Mouse (Mus musculus): ENCODE measurements around the gene Tmem123. TPM values are rescaled to one million over a fixed set of nuclear protein-coding genes. Genes with fewer than 3 reads are reported as not detected.

Tmem123 gene
- 40.7 and 43.9 TPM in 2 replicates for polyA plus RNA-seq (2014; fragmentation: Nextera tagmentation; extraction: Ambion mirVana)

- under 1% methylated on average over 52 of the region's 52 CpGs for WGBS
- Histone ChIP-seq H3K4me2 (ENCODE audit: low read length) (peak within 1 kb of the TSS; percentile 62), H3K4me3 (ENCODE audit: low read depth, low read length) (peak within 1 kb of the TSS; percentile 75), H3K27ac (ENCODE audit: low read depth, low read length) (peak within 1 kb of the TSS; percentile 50; the same call in 1 of the 2 replicates), H3K9ac (ENCODE audit: low read length) (peak within 1 kb of the TSS; percentile 77), H3K4me1 (ENCODE audit: control insufficient read depth, insufficient read depth, low read length) (peaks cover 14% of the 10 kb centered on the region; the same call in 1 of the 2 replicates), H3K36me3 (ENCODE audit: control insufficient read depth, insufficient read depth, low read length) (peaks cover 4% of the 10 kb centered on the region; the same call in 1 of the 2 replicates), H3K27me3 (replicated peaks; ENCODE audit: control insufficient read depth, insufficient read depth, low read length) (peaks cover 6% of the 10 kb centered on the region; the same call in 1 of the 2 replicates), H3K9me3 (replicated peaks; ENCODE audit: control insufficient read depth, low read length) (peaks cover 3% of the 10 kb centered on the region; the same call in 1 of the 2 replicates)
- ATAC-seq (peak; percentile 96), DNase-seq (ENCODE audit: low spot score) (peak; percentile 98)
Measured at GRCm38 (mm10) chr9:7763614-7764300, at the start of gene Tmem123. Gene Tmem123 (plus strand): TSS chr9:7764041.

- no peak overlapping the region for H3K4me2 ChIP-seq (ENCODE audit: low read length)
- H3K4me3 ChIP-seq (ENCODE audit: low read depth, low read length): no peak overlapping the region
- H3K27me3 ChIP-seq (replicated peaks; ENCODE audit: control insufficient read depth, insufficient read depth, low read length): no peaks in the 10 kb centered on the region
- no peaks in the 10 kb centered on the region for H3K4me1 ChIP-seq (ENCODE audit: control insufficient read depth, insufficient read depth, low read length)
- no peak overlapping the region for H3K9ac ChIP-seq (ENCODE audit: low read length)
- H3K9me3 ChIP-seq (replicated peaks; ENCODE audit: control insufficient read depth, low read length): no peaks in the 10 kb centered on the region
- 41% methylated on average over 4 of the region's 4 CpGs for WGBS
- no peak overlapping the region for H3K27ac ChIP-seq (ENCODE audit: low read depth, low read length)
- H3K36me3 ChIP-seq (ENCODE audit: control insufficient read depth, insufficient read depth, low read length): no peaks in the 10 kb centered on the region
- peak; percentile 81 for DNase-seq (ENCODE audit: low spot score)
- ATAC-seq: peak; percentile 72
Measured at GRCm38 (mm10) chr9:7714062-7714907, 49.6 kb upstream of the Tmem123 start.

GRCm38 (mm10) chr9:7714908-7715175 lies 49.0 kb upstream of the Tmem123 start:
- H3K9ac ChIP-seq (ENCODE audit: low read length): no peak overlapping the region
- H3K27ac ChIP-seq (ENCODE audit: low read depth, low read length): no peak overlapping the region
- no peaks in the 10 kb centered on the region for H3K27me3 ChIP-seq (replicated peaks; ENCODE audit: control insufficient read depth, insufficient read depth, low read length)
- 88% methylated on average over 2 of the region's 2 CpGs for WGBS
- no peak for DNase-seq (ENCODE audit: low spot score)
- ATAC-seq: 0 out of 2 replicates have a peak, but pooled peaks have one; percentile 12
- no peaks in the 10 kb centered on the region for H3K9me3 ChIP-seq (replicated peaks; ENCODE audit: control insufficient read depth, low read length)
- H3K4me2 ChIP-seq (ENCODE audit: low read length): no peak overlapping the region
- H3K4me3 ChIP-seq (ENCODE audit: low read depth, low read length): no peak overlapping the region
- H3K36me3 ChIP-seq (ENCODE audit: control insufficient read depth, insufficient read depth, low read length): no peaks in the 10 kb centered on the region
- H3K4me1 ChIP-seq (ENCODE audit: control insufficient read depth, insufficient read depth, low read length): no peaks in the 10 kb centered on the region

- DNase-seq (ENCODE audit: low spot score) (no peak), ATAC-seq (no peak)
- no peaks in the 10 kb centered on the region for H3K36me3 ChIP-seq (ENCODE audit: control insufficient read depth, insufficient read depth, low read length)
- WGBS: 95% methylated on average over 1 of the region's 1 CpGs
- no peak overlapping the region for H3K4me2 ChIP-seq (ENCODE audit: low read length)
- H3K9ac ChIP-seq (ENCODE audit: low read length): no peak overlapping the region
- no peak overlapping the region for H3K27ac ChIP-seq (ENCODE audit: low read depth, low read length)
- no peaks in the 10 kb centered on the region for H3K9me3 ChIP-seq (replicated peaks; ENCODE audit: control insufficient read depth, low read length)
- H3K27me3 ChIP-seq (replicated peaks; ENCODE audit: control insufficient read depth, insufficient read depth, low read length): no peaks in the 10 kb centered on the region
- no peaks in the 10 kb centered on the region for H3K4me1 ChIP-seq (ENCODE audit: control insufficient read depth, insufficient read depth, low read length)
- no peak overlapping the region for H3K4me3 ChIP-seq (ENCODE audit: low read depth, low read length)
Measured at GRCm38 (mm10) chr9:7721543-7721942, 42.3 kb upstream of the Tmem123 start.

GRCm38 (mm10) chr9:7728997-7729396 lies 34.8 kb upstream of the Tmem123 start:
- Histone ChIP-seq H3K36me3 (ENCODE audit: control insufficient read depth, insufficient read depth, low read length) (no peaks in the 10 kb centered on the region), H3K9ac (ENCODE audit: low read length) (no peak overlapping the region), H3K9me3 (replicated peaks; ENCODE audit: control insufficient read depth, low read length) (no peaks in the 10 kb centered on the region), H3K4me2 (ENCODE audit: low read length) (no peak overlapping the region), H3K27ac (ENCODE audit: low read depth, low read length) (no peak overlapping the region), H3K4me1 (ENCODE audit: control insufficient read depth, insufficient read depth, low read length) (no peaks in the 10 kb centered on the region), H3K4me3 (ENCODE audit: low read depth, low read length) (no peak overlapping the region), H3K27me3 (replicated peaks; ENCODE audit: control insufficient read depth, insufficient read depth, low read length) (no peaks in the 10 kb centered on the region)
- no peak for DNase-seq (ENCODE audit: low spot score)
- ATAC-seq: no peak
- WGBS: 81% methylated on average over 4 of the region's 4 CpGs

- ATAC-seq: no peak
- WGBS: 89% methylated on average over 1 of the region's 1 CpGs
Measured at GRCm38 (mm10) chr9:7742696-7743095, 21.1 kb upstream of the Tmem123 start.

GRCm38 (mm10) chr9:7744156-7744555 lies 19.7 kb upstream of the Tmem123 start:
- H3K9ac ChIP-seq (ENCODE audit: low read length): no peak overlapping the region
- H3K27ac ChIP-seq (ENCODE audit: low read depth, low read length): no peak overlapping the region
- DNase-seq (ENCODE audit: low spot score): no peak
- no peaks in the 10 kb centered on the region for H3K4me1 ChIP-seq (ENCODE audit: control insufficient read depth, insufficient read depth, low read length)
- no peak overlapping the region for H3K4me3 ChIP-seq (ENCODE audit: low read depth, low read length)
- no peaks in the 10 kb centered on the region for H3K9me3 ChIP-seq (replicated peaks; ENCODE audit: control insufficient read depth, low read length)
- no peaks in the 10 kb centered on the region for H3K36me3 ChIP-seq (ENCODE audit: control insufficient read depth, insufficient read depth, low read length)
- no peak overlapping the region for H3K4me2 ChIP-seq (ENCODE audit: low read length)
- 53% methylated on average over 1 of the region's 1 CpGs for whole genome bisulfite sequencing
- no peak for ATAC-seq
- H3K27me3 ChIP-seq (replicated peaks; ENCODE audit: control insufficient read depth, insufficient read depth, low read length): no peaks in the 10 kb centered on the region

More at GRCm38 (mm10) chr9:7742696-7743095, 21.1 kb upstream of the Tmem123 start:
- Histone ChIP-seq H3K9me3 (replicated peaks; ENCODE audit: control insufficient read depth, low read length) (no peaks in the 10 kb centered on the region), H3K4me2 (ENCODE audit: low read length) (no peak overlapping the region), H3K27me3 (replicated peaks; ENCODE audit: control insufficient read depth, insufficient read depth, low read length) (no peaks in the 10 kb centered on the region), H3K27ac (ENCODE audit: low read depth, low read length) (no peak overlapping the region), H3K4me1 (ENCODE audit: control insufficient read depth, insufficient read depth, low read length) (no peaks in the 10 kb centered on the region), H3K4me3 (ENCODE audit: low read depth, low read length) (no peak overlapping the region), H3K36me3 (ENCODE audit: control insufficient read depth, insufficient read depth, low read length) (no peaks in the 10 kb centered on the region), H3K9ac (ENCODE audit: low read length) (no peak overlapping the region)
- no peak for DNase-seq (ENCODE audit: low spot score)

- H3K27ac ChIP-seq (ENCODE audit: low read depth, low read length): no peak overlapping the region
- H3K9me3 ChIP-seq (replicated peaks; ENCODE audit: control insufficient read depth, low read length): no peaks in the 10 kb centered on the region
- no peak overlapping the region for H3K4me2 ChIP-seq (ENCODE audit: low read length)
- H3K27me3 ChIP-seq (replicated peaks; ENCODE audit: control insufficient read depth, insufficient read depth, low read length): no peaks in the 10 kb centered on the region
- no peaks in the 10 kb centered on the region for H3K4me1 ChIP-seq (ENCODE audit: control insufficient read depth, insufficient read depth, low read length)
- no peak overlapping the region for H3K4me3 ChIP-seq (ENCODE audit: low read depth, low read length)
- no peaks in the 10 kb centered on the region for H3K36me3 ChIP-seq (ENCODE audit: control insufficient read depth, insufficient read depth, low read length)
- no peak for DNase-seq (ENCODE audit: low spot score)
- no peak overlapping the region for H3K9ac ChIP-seq (ENCODE audit: low read length)
- WGBS: 88% methylated on average over 3 of the region's 3 CpGs
- no peak for ATAC-seq
Measured at GRCm38 (mm10) chr9:7748881-7749280, 15.0 kb upstream of the Tmem123 start.

GRCm38 (mm10) chr9:7749537-7749936 lies 14.3 kb upstream of the Tmem123 start:
- no peak overlapping the region for H3K4me2 ChIP-seq (ENCODE audit: low read length)
- 83% methylated on average over 4 of the region's 4 CpGs for WGBS
- DNase-seq (ENCODE audit: low spot score) (no peak), ATAC-seq (no peak)
- H3K9ac ChIP-seq (ENCODE audit: low read length): no peak overlapping the region
- H3K27me3 ChIP-seq (replicated peaks; ENCODE audit: control insufficient read depth, insufficient read depth, low read length): no peaks in the 10 kb centered on the region
- no peak overlapping the region for H3K4me3 ChIP-seq (ENCODE audit: low read depth, low read length)
- no peaks in the 10 kb centered on the region for H3K9me3 ChIP-seq (replicated peaks; ENCODE audit: control insufficient read depth, low read length)
- H3K27ac ChIP-seq (ENCODE audit: low read depth, low read length): no peak overlapping the region
- no peaks in the 10 kb centered on the region for H3K4me1 ChIP-seq (ENCODE audit: control insufficient read depth, insufficient read depth, low read length)
- H3K36me3 ChIP-seq (ENCODE audit: control insufficient read depth, insufficient read depth, low read length): no peaks in the 10 kb centered on the region

Measured in forebrain, embryonic 14.5 days (tissue).